Comparison of ENCODE assay signal across 11 mouse cellular contexts in genomic region chr16:90497749-90498464, GRCm38 (mm10).
DNase-seq lines count a peak whose midpoint lies in the region; TF ChIP-seq lines count a peak whose summit lies in the region.
"Had no signal": no experiment of that assay in that cellular context is flagged by ENCODE, and none has a peak within 500 bp of the region (broad histone marks: within the 10 kb centered on the region; RNA-seq: fewer than 3 reads in every experiment).

No protein-coding gene starts in this region.

- TF ChIP-seq POLR2A in cortical plate, adult 2 months (IDR thresholded peaks at IDR 0.05; ENCODE audit: extremely low read depth, insufficient read depth, low read length), result no peak

- intact Hi-C loops in left cerebral cortex, postnatal 25 days (cut with DNase I), result loop anchor here (5.0 kb wide), 3 partner anchors 111 to 214 kb away; partner anchors contain the start of gene Hunk

- DNase-seq in kidney, adult 11 months, result peak; percentile 27
- DNase-seq in kidney, postnatal 4 days, result no peak
- DNase-seq in lung, postnatal 10 days, result peak; percentile 19
- no peak for DNase-seq in lung, postnatal 25 days (ENCODE audit: low spot score)
- DNase-seq in left cerebral cortex, postnatal 25 days (ENCODE audit: low spot score in 2 of 2), result peak; percentile 29 to 68
- no peak for DNase-seq in urinary bladder, postnatal 36 days (ENCODE audit: low spot score in 2 of 2)
- DNase-seq: cerebellum, postnatal 14 days; heart, adult 18-20 months had no signal

- H3K27ac ChIP-seq in cortical plate, adult 2 months (ENCODE audit: insufficient read depth, low read length), result 0 out of 2 replicates have a peak overlapping the region, but pooled peaks have one; percentile 4
- H3K27ac ChIP-seq: kidney, postnatal 0 days; limb, embryonic 15.5 days had no signal

- H3K4me3 ChIP-seq in cortical plate, adult 2 months (ENCODE audit: insufficient read depth, low read length), result no peak overlapping the region
- H3K4me3 ChIP-seq: limb, embryonic 15.5 days had no signal

- peaks cover 15% of the 10 kb centered on the region for H3K4me1 ChIP-seq in cortical plate, adult 2 months (ENCODE audit: control insufficient read depth, insufficient read depth, low read length)
- H3K4me1 ChIP-seq: limb, embryonic 15.5 days had no signal

- TF ChIP-seq CTCF in cortical plate, adult 2 months (IDR thresholded peaks at IDR 0.05; ENCODE audit: extremely low read depth, insufficient read depth, low read length), result no peak

Comparison
In these comparisons a context has a peak if more than half of its experiments do, and no peak if none do; other contexts are left out.
1. DNase-seq: peak in kidney, adult 11 months (single experiment), lung, postnatal 10 days (single experiment) and left cerebral cortex, postnatal 25 days (2 of 2); none in kidney, postnatal 4 days (0 of 2), lung, postnatal 25 days (single experiment) and urinary bladder, postnatal 36 days (0 of 2).